Mouse (Mus musculus): Measurements from ENCODE around the gene Wdfy3. TPM values are rescaled to one million over a fixed set of nuclear protein-coding genes. Genes with fewer than 3 reads are reported as not detected.

Gene Wdfy3
- polyA plus RNA-seq, 1 experiment from 2014 or later = 29.1 TPM

DNA sequence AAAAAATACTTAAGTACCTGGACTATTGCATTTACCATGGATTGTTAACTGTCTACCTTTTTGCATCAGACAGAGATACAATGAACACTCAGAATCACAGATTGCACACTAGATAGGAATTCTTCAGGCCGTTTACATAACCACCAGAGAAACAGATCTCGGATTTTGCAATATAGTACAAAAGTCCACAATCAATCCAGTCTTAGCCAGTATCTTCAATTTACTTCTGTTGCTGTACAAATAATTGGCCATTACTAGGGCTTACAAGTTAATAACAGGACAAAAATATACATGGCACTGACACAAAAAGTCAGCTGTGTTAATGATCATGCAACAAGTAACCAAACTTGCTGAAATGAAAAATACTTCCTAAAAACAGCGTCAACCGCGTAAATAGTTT lies 236.7 kb downstream of the Wdfy3 start:
- 93% methylated on average over 5 of the region's 5 CpGs for WGBS
- no peaks in the 10 kb centered on the region for H3K27me3 ChIP-seq
- no peak overlapping the region for H3K4me3 ChIP-seq
- peaks cover 58% of the 10 kb centered on the region for H3K36me3 ChIP-seq
- no peak overlapping the region for H3K4me2 ChIP-seq
- no peak for ATAC-seq (ENCODE audit: low FRiP score)
- H3K9me3 ChIP-seq = no peaks in the 10 kb centered on the region
- no peaks in the 10 kb centered on the region for H3K4me1 ChIP-seq (replicated peaks)
- H3K27ac ChIP-seq = no peak overlapping the region
- H3K9ac ChIP-seq = no peak overlapping the region

DNA sequence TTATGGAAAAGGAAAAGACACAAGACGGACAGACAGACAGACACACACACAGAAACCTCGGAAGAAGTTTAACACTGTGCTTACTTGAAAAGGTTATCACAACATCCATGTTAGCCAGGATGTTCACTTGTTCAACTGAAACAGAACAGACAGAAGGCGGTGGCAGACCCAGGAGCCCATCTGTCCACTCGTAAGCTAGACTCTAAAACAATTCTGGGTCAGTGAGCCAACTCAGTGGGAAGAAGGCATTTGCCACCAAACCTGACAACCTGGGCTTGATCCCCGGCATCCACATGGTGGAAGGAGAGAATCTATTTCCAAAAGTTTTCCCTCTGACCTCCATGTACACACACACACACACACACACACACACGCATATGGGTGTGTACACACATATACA lies 237.7 kb downstream of the Wdfy3 start:
- no peak overlapping the region for H3K4me3 ChIP-seq
- H3K36me3 ChIP-seq = peaks cover 48% of the 10 kb centered on the region
- H3K27me3 ChIP-seq = no peaks in the 10 kb centered on the region
- 92% methylated on average over 6 of the region's 6 CpGs for WGBS
- H3K27ac ChIP-seq = no peak overlapping the region
- no peak for ATAC-seq (ENCODE audit: low FRiP score)
- no peak overlapping the region for H3K4me2 ChIP-seq
- no peaks in the 10 kb centered on the region for H3K9me3 ChIP-seq
- peaks cover 6% of the 10 kb centered on the region for H3K4me1 ChIP-seq (replicated peaks)
- H3K9ac ChIP-seq = no peak overlapping the region

DNA sequence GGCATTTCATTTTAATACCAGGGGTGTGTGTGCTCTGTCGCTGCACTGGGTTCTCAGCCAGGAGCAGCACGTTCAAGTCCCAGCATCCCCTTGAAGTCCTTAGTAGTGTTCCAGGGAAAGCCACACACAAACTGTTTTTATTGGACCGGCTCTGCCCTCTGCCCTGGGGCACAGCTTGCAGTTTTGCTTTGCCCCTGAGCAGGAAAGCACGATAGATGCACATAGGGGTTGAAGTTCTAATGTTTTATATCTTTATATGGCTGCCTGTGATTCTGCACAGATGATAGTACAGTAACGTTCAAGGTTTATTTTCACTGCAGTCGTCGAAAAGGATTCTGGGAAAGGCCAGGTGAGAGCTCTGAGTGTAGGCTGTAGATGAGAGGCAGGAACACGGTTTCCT lies 239.5 kb downstream of the Wdfy3 start:
- Histone ChIP-seq H3K9ac (no peak overlapping the region), H3K36me3 (peaks cover 31% of the 10 kb centered on the region), H3K27me3 (no peaks in the 10 kb centered on the region), H3K4me2 (no peak overlapping the region), H3K4me3 (no peak overlapping the region), H3K9me3 (no peaks in the 10 kb centered on the region), H3K27ac (no peak overlapping the region), H3K4me1 (replicated peaks) (peaks cover 20% of the 10 kb centered on the region)
- no peak for ATAC-seq (ENCODE audit: low FRiP score)
- WGBS = 88% methylated on average over 8 of the region's 8 CpGs

DNA sequence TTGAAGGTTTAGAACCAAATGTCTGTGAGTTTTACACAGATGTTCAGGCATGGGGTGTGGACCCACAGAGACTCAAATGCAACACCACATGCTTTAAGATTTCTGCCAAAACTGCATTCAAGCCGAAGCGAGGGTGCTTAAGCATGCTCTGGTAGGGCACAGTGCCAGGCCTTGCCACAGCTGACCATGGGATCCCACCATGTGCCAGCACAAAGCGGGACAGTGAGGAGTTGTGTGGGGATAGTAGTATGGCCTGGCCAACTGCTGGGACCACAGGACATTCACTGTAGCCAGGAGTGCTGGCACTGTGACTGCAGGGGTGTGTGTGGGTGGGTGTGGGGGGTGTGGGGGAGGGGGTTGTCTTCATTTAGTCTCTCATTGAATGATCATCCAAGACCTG lies 240.8 kb downstream of the Wdfy3 start:
- Histone ChIP-seq H3K4me1 (replicated peaks) (peaks cover 23% of the 10 kb centered on the region), H3K9ac (no peak overlapping the region), H3K9me3 (no peaks in the 10 kb centered on the region), H3K27me3 (no peaks in the 10 kb centered on the region), H3K4me3 (no peak overlapping the region), H3K36me3 (peaks cover 23% of the 10 kb centered on the region), H3K27ac (no peak overlapping the region), H3K4me2 (no peak overlapping the region)
- no peak for ATAC-seq (ENCODE audit: low FRiP score)
- 79% methylated on average over 3 of the region's 3 CpGs for WGBS

DNA sequence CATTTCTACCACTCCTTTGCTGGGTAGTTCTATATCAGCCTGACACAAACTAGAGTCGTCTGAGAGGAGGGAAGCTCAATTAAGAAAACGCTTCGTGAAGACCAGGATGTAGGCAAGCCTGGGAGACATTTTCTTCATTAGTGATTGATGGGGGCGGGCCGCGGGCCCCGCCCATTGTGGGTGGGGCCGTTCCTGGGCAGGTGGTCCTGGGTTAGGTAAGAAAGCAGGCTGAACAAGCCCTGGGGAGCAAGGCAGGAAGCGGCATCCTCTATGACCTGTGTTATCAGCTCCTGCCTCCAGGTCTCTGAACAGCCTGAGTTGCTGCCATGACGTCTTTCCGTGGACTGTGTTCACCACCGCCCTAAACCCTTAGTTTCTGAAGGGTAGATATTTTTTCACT lies 242.2 kb downstream of the Wdfy3 start:
- Histone ChIP-seq H3K4me3 (no peak overlapping the region), H3K9me3 (no peaks in the 10 kb centered on the region), H3K27ac (no peak overlapping the region), H3K4me2 (no peak overlapping the region), H3K9ac (no peak overlapping the region), H3K36me3 (peaks cover 14% of the 10 kb centered on the region), H3K4me1 (replicated peaks) (peaks cover 23% of the 10 kb centered on the region), H3K27me3 (peaks cover 7% of the 10 kb centered on the region; the same call in 1 of the 2 replicates)
- WGBS = 44% methylated on average over 12 of the region's 12 CpGs
- ATAC-seq (ENCODE audit: low FRiP score) = no peak

DNA sequence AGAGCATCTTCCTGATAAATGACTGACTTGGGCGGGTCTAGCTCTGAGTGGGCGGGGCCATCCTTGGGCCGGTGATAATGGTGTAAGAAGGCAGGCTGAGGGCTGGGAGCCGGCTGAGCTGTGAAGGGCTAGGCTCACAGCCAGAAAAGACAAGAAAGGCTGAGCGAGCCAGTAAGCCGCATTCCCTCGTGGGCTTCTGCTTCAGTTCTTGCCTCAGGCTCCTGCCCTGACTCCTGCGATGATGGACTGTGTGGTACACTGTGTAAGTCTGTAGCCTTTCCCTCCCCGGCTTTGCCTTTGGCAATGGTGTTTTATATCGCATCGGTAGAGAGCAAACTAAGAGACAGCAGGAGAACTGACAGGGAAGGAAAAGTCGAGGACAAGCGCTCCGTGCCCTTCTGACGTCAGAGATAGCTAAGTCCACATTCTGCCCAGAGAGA lies 243.2 kb downstream of the Wdfy3 start:
- peak overlapping the region; percentile 43 for H3K4me2 ChIP-seq
- H3K4me1 ChIP-seq (replicated peaks) = peaks cover 23% of the 10 kb centered on the region
- peaks cover 5% of the 10 kb centered on the region for H3K36me3 ChIP-seq
- H3K9ac ChIP-seq = peak overlapping the region; percentile 60; the same call in 1 of the 2 replicates
- H3K4me3 ChIP-seq = peak overlapping the region; percentile 15
- peak; percentile 70 for ATAC-seq (ENCODE audit: low FRiP score)
- WGBS = 3% methylated on average over 15 of the region's 15 CpGs
- no peaks in the 10 kb centered on the region for H3K9me3 ChIP-seq
- H3K27ac ChIP-seq = no peak overlapping the region
- H3K27me3 ChIP-seq = peaks cover 12% of the 10 kb centered on the region; the same call in 1 of the 2 replicates

DNA sequence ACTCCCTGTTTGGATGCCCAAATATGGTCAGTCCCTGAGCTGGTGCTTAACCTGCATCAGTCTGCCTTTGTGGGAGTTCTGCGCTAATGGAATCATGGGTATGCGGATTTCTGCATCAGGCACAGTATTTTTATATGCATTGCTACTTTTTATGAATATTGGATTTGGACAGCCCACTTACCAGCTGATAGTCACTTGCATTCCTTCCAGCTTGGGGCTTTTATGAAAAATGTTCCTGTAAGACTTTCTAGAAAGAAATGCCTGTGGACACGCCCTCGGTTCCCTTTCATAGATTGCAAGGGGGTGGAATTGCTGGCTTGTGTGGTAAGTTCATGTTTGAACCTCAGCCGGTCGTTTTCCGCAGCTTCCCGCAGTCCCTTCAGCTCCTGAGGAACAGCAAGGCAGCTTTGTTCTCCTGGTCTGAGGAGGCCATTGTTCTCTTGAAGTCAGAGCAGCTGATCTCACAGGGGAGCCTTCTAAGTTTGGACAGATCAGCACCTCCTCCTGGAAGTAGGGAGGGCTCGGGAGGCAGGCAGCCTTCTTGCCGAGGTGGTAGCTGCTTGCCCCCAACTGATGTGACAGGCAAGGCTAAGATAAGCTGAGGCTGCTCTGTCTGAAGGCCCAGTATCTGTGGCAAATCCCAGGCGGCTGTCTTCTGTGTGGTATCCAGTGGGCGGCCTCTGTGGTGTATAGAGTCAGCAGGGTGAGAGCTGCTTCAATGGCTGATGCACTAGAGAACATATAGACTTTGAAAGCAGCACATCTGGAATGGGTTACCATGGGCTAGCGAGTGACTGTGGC lies 244.4 kb downstream of the Wdfy3 start:
- H3K9me3 ChIP-seq = no peaks in the 10 kb centered on the region
- H3K36me3 ChIP-seq = no peaks in the 10 kb centered on the region
- no peak overlapping the region for H3K4me3 ChIP-seq
- 18% methylated on average over 13 of the region's 13 CpGs for WGBS
- 0 out of 2 replicates have a peak overlapping the region, but pooled peaks have one; percentile 18 for H3K27ac ChIP-seq
- no peak for ATAC-seq (ENCODE audit: low FRiP score)
- H3K27me3 ChIP-seq = peaks cover 14% of the 10 kb centered on the region; the same call in 1 of the 2 replicates
- no peak overlapping the region for H3K4me2 ChIP-seq
- peaks cover 23% of the 10 kb centered on the region for H3K4me1 ChIP-seq (replicated peaks)
- H3K9ac ChIP-seq = no peak overlapping the region

DNA sequence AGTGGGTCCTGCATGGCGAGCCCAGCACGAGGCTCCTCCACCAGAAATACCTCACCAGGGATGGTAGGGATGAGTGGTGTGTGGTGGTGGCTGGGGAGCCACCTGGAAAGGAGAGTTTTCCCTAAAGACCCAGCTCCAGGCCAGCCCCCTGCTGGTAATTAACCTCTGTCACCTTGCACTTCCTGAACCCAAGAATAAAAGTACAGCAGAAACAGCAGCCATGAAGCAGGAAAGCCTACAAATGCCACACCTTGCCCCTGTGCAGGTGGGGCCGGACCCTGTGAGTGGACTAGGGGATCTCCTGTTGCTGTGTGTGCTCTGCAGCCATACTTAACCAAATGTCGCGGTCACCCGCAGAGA lies 247.4 kb downstream of the Wdfy3 start:
- ATAC-seq (ENCODE audit: low FRiP score) = no peak

DNA sequence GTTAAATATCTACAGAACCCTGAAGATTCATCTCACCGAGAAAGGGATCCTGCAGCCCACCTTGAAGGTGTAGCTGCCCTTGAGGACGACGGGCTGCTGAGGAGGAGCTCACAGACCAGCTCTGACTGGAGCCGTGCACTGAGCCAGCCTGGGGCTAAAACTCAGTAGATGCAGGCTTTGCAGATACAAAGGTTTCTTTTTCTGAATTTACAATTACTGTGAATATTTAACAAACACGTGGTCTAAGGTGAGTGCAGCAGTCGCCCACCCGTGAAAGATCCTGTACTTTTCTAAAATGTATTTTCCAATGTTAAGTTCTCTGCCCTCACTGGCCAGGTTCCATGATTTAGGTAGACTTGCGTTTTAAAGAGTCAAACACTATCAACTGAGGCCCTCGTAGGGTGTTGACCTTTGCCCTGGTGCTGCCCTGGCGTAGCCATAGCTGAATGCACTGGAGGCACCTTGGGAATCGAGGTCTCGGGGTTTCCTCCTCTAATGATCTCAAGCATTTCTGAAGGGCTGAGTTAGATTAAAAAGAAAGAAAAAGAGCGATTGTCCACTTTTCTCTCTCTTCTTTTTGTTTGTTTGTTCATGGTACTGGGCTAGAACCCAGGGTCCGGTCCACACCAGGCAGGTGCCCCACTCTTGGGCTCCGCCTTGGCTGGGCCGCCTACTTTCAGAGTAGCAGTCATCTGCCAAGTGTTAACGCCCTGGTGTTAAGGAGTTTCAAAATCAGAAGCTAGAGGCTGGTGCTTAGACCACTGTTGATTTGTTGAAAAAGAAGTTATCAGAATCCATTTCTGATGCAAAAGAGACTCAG lies 248.0 kb downstream of the Wdfy3 start:
- H3K9ac ChIP-seq = no peak overlapping the region
- H3K9me3 ChIP-seq = no peaks in the 10 kb centered on the region
- ATAC-seq (ENCODE audit: low FRiP score) = no peak
- peaks cover 14% of the 10 kb centered on the region; the same call in 1 of the 2 replicates for H3K27me3 ChIP-seq
- 69% methylated on average over 17 of the region's 17 CpGs for WGBS
- no peak overlapping the region for H3K27ac ChIP-seq
- no peaks in the 10 kb centered on the region for H3K36me3 ChIP-seq
- no peak overlapping the region for H3K4me2 ChIP-seq
- no peak overlapping the region for H3K4me3 ChIP-seq
- peaks cover 16% of the 10 kb centered on the region for H3K4me1 ChIP-seq (replicated peaks)

More for the DNA sequence above, 247.4 kb downstream of the Wdfy3 start:
- no peak overlapping the region for H3K27ac ChIP-seq
- peaks cover 14% of the 10 kb centered on the region; the same call in 1 of the 2 replicates for H3K27me3 ChIP-seq
- WGBS = 41% methylated on average over 6 of the region's 6 CpGs
- no peaks in the 10 kb centered on the region for H3K9me3 ChIP-seq
- H3K4me2 ChIP-seq = no peak overlapping the region
- H3K4me1 ChIP-seq (replicated peaks) = peaks cover 22% of the 10 kb centered on the region
- H3K9ac ChIP-seq = no peak overlapping the region
- no peak overlapping the region for H3K4me3 ChIP-seq
- H3K36me3 ChIP-seq = no peaks in the 10 kb centered on the region

DNA sequence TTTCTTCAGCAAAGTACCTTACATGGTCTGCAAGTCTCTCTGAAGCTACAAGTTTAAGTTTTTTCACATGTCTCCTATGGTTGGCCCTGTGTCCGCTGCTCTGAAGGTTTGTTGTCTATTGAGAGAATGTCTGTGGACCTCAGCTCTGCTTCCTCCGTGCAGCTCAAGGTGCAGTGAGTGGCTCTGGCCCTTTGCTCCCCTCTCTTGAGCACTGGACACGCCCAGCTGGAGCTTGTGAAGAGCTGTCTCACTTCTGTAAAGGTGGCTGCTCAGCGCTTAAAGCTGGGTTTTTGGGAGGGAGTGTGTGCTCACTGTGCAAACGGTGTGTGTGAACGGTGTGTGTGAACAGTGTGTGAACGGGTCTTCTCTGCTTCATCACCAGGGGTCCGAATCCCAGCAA lies 248.7 kb downstream of the Wdfy3 start:
- Histone ChIP-seq H3K4me1 (replicated peaks) (peaks cover 11% of the 10 kb centered on the region), H3K4me2 (no peak overlapping the region), H3K27ac (no peak overlapping the region), H3K9ac (no peak overlapping the region), H3K27me3 (peaks cover 14% of the 10 kb centered on the region; the same call in 1 of the 2 replicates), H3K9me3 (no peaks in the 10 kb centered on the region), H3K4me3 (no peak overlapping the region), H3K36me3 (no peaks in the 10 kb centered on the region)
- 68% methylated on average over 8 of the region's 8 CpGs for WGBS
- ATAC-seq (ENCODE audit: low FRiP score) = no peak

DNA sequence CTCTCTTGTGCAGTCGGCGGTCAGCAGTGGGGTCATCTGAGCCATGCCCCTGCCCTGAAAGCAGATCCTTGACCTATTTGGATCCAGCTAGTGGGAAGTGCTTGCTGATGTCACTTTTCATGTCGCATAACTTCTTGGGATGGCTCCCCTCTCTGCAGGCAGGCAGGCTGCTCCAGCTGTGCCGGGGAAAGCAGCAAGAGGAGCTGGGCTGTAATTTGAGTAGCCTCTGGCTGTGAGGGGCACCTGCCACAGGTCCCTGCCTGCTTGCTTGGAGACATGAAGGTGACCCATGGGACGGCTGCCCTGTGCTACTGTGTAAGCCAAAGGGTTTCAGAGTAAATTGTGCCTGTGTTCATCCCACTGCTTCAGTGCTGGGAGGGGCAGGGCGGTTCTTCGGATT lies 249.9 kb downstream of the Wdfy3 start:
- no peaks in the 10 kb centered on the region for H3K9me3 ChIP-seq
- 13% methylated on average over 7 of the region's 7 CpGs for WGBS
- 0 out of 2 replicates have a peak, but pooled peaks cover 2% of the 10 kb centered on the region for H3K4me1 ChIP-seq (replicated peaks)
- no peak overlapping the region for H3K4me2 ChIP-seq
- H3K27me3 ChIP-seq = peaks cover 14% of the 10 kb centered on the region; the same call in 1 of the 2 replicates
- H3K36me3 ChIP-seq = no peaks in the 10 kb centered on the region
- no peak overlapping the region for H3K4me3 ChIP-seq
- no peak overlapping the region for H3K27ac ChIP-seq
- no peak for ATAC-seq (ENCODE audit: low FRiP score)
- no peak overlapping the region for H3K9ac ChIP-seq

DNA sequence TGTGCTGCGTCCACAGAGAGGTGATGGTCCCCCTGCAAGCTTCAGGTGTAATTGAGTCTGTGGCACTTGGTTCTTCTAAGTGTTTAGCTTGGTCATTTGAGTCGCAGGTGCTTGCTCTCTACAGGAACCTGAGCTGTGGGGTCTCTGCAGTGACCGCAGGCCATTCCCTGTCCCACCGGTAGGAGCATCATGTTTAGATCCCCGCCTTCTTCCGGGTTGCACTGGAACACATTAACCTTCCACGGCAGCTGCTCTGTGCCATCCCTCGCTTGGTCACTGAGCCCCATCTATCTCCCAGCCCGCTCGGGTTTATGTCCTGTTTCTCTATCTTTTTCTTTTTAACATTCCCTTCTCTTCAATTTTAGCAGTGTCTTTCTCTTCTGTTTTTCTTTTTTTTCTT lies 250.5 kb downstream of the Wdfy3 start:
- Histone ChIP-seq H3K27ac (no peak overlapping the region), H3K4me3 (no peak overlapping the region), H3K36me3 (no peaks in the 10 kb centered on the region), H3K4me2 (no peak overlapping the region), H3K9ac (no peak overlapping the region), H3K27me3 (peaks cover 14% of the 10 kb centered on the region; the same call in 1 of the 2 replicates), H3K4me1 (replicated peaks) (0 out of 2 replicates have a peak, but pooled peaks cover 2% of the 10 kb centered on the region), H3K9me3 (no peaks in the 10 kb centered on the region)
- ATAC-seq (ENCODE audit: low FRiP score) = no peak
- WGBS = 61% methylated on average over 10 of the region's 10 CpGs
